Mouse (Mus musculus): ENCODE measurements at regions not wholly inside any gene's neighbourhood (a gene's known extent, or its start where the extent isn't known, plus 50 kb on each side); places are given as distances from the start of the nearest gene placed in this dataset.

- Histone ChIP-seq H3K4me2 (replicated peaks) (no peak overlapping the region), H3K27me3 (no peaks in the 10 kb centered on the region; the same call in 1 of the 2 replicates), H3K4me1 (0 out of 2 replicates have a peak, but pooled peaks cover 4% of the 10 kb centered on the region), H3K9ac (replicated peaks) (no peak overlapping the region), H3K27ac (replicated peaks) (no peak overlapping the region), H3K9me3 (no peaks in the 10 kb centered on the region), H3K36me3 (no peaks in the 10 kb centered on the region), H3K4me3 (no peak overlapping the region)
- no peak for ATAC-seq (ENCODE audit: low FRiP score, low read depth)
- WGBS, result 78% methylated on average over 5 of the region's 5 CpGs
Measured at GRCm38 (mm10) chr8:34596593-34596992, 485.1 kb upstream of the Gm10131 start.

- no peak for ATAC-seq (ENCODE audit: low FRiP score, low read depth)
- no peak overlapping the region for H3K4me2 ChIP-seq (replicated peaks)
- no peak overlapping the region for H3K9ac ChIP-seq (replicated peaks)
- no peak overlapping the region for H3K4me3 ChIP-seq
- H3K27me3 ChIP-seq, result no peaks in the 10 kb centered on the region
- H3K27ac ChIP-seq (replicated peaks), result no peak overlapping the region
- H3K4me1 ChIP-seq, result no peaks in the 10 kb centered on the region
- H3K9me3 ChIP-seq, result no peaks in the 10 kb centered on the region
- no peaks in the 10 kb centered on the region for H3K36me3 ChIP-seq
- 89% methylated on average over 8 of the region's 8 CpGs for WGBS
Measured at GRCm38 (mm10) chr8:34590976-34591749, 479.6 kb upstream of the Gm10131 start.

- no peak overlapping the region for H3K27ac ChIP-seq (replicated peaks)
- no peaks in the 10 kb centered on the region for H3K27me3 ChIP-seq
- H3K9me3 ChIP-seq, result no peaks in the 10 kb centered on the region
- H3K4me1 ChIP-seq, result peaks cover 5% of the 10 kb centered on the region; the same call in 1 of the 2 replicates
- ATAC-seq (ENCODE audit: low FRiP score, low read depth), result no peak
- no peaks in the 10 kb centered on the region for H3K36me3 ChIP-seq
- H3K4me2 ChIP-seq (replicated peaks), result no peak overlapping the region
- H3K9ac ChIP-seq (replicated peaks), result no peak overlapping the region
- no peak overlapping the region for H3K4me3 ChIP-seq
- WGBS, result 23% methylated on average over 4 of the region's 4 CpGs
Measured at GRCm38 (mm10) chr8:34578043-34578442, 466.5 kb upstream of the Gm10131 start.

- no peak for ATAC-seq (ENCODE audit: low FRiP score, low read depth)
Measured at GRCm38 (mm10) chr8:34574009-34574408, 462.5 kb upstream of the Gm10131 start.

GRCm38 (mm10) chr8:34573007-34573881 is 461.7 kb upstream of the Gm10131 start:
- ATAC-seq (ENCODE audit: low FRiP score, low read depth), result no peak
- Histone ChIP-seq H3K4me3 (no peak overlapping the region), H3K4me1 (peaks cover 5% of the 10 kb centered on the region; the same call in 1 of the 2 replicates)

More at GRCm38 (mm10) chr8:34574009-34574408, 462.5 kb upstream of the Gm10131 start:
- Histone ChIP-seq H3K4me2 (replicated peaks) (no peak overlapping the region), H3K27me3 (no peaks in the 10 kb centered on the region), H3K9me3 (no peaks in the 10 kb centered on the region), H3K4me1 (peaks cover 5% of the 10 kb centered on the region; the same call in 1 of the 2 replicates), H3K4me3 (no peak overlapping the region), H3K9ac (replicated peaks) (no peak overlapping the region), H3K36me3 (no peaks in the 10 kb centered on the region), H3K27ac (replicated peaks) (no peak overlapping the region)
- WGBS, result 77% methylated on average over 3 of the region's 3 CpGs

GRCm38 (mm10) chr8:34571736-34572135 is 460.2 kb upstream of the Gm10131 start:
- H3K4me3 ChIP-seq, result no peak overlapping the region
- H3K9ac ChIP-seq (replicated peaks), result no peak overlapping the region
- no peak for ATAC-seq (ENCODE audit: low FRiP score, low read depth)
- no peak overlapping the region for H3K27ac ChIP-seq (replicated peaks)
- no peak overlapping the region for H3K4me2 ChIP-seq (replicated peaks)
- no peaks in the 10 kb centered on the region for H3K36me3 ChIP-seq
- H3K27me3 ChIP-seq, result no peaks in the 10 kb centered on the region
- 0 out of 2 replicates have a peak, but pooled peaks cover 2% of the 10 kb centered on the region for H3K4me1 ChIP-seq
- WGBS, result 93% methylated on average over 1 of the region's 1 CpGs
- H3K9me3 ChIP-seq, result no peaks in the 10 kb centered on the region

More at GRCm38 (mm10) chr8:34573007-34573881, 461.7 kb upstream of the Gm10131 start:
- no peak overlapping the region for H3K4me2 ChIP-seq (replicated peaks)
- WGBS, result 78% methylated on average over 9 of the region's 9 CpGs
- H3K9me3 ChIP-seq, result no peaks in the 10 kb centered on the region
- H3K36me3 ChIP-seq, result no peaks in the 10 kb centered on the region
- H3K27ac ChIP-seq (replicated peaks), result no peak overlapping the region
- H3K27me3 ChIP-seq, result no peaks in the 10 kb centered on the region
- no peak overlapping the region for H3K9ac ChIP-seq (replicated peaks)

- WGBS, result 45% methylated on average over 8 of the region's 8 CpGs
- H3K27ac ChIP-seq (replicated peaks), result no peak overlapping the region
- H3K4me1 ChIP-seq, result no peaks in the 10 kb centered on the region; the same call in 1 of the 2 replicates
- no peaks in the 10 kb centered on the region for H3K9me3 ChIP-seq
- H3K36me3 ChIP-seq, result no peaks in the 10 kb centered on the region
- ATAC-seq (ENCODE audit: low FRiP score, low read depth), result no peak
- H3K27me3 ChIP-seq, result 0 out of 2 replicates have a peak, but pooled peaks cover 4% of the 10 kb centered on the region
- H3K4me3 ChIP-seq, result no peak overlapping the region
- no peak overlapping the region for H3K4me2 ChIP-seq (replicated peaks)
- H3K9ac ChIP-seq (replicated peaks), result no peak overlapping the region
Measured at GRCm38 (mm10) chr8:34562278-34562677, 450.7 kb upstream of the Gm10131 start.

GRCm38 (mm10) chr8:34549786-34550185 is 438.2 kb upstream of the Gm10131 start:
- Histone ChIP-seq H3K27me3 (no peaks in the 10 kb centered on the region), H3K27ac (replicated peaks) (no peak overlapping the region), H3K4me2 (replicated peaks) (no peak overlapping the region), H3K4me3 (no peak overlapping the region), H3K9ac (replicated peaks) (no peak overlapping the region), H3K4me1 (peaks cover 2% of the 10 kb centered on the region; the same call in 1 of the 2 replicates), H3K36me3 (no peaks in the 10 kb centered on the region), H3K9me3 (no peaks in the 10 kb centered on the region)
- WGBS, result 87% methylated on average over 5 of the region's 5 CpGs
- ATAC-seq (ENCODE audit: low FRiP score, low read depth), result no peak

GRCm38 (mm10) chr8:34546815-34547214 is 435.3 kb upstream of the Gm10131 start:
- Histone ChIP-seq H3K9me3 (no peaks in the 10 kb centered on the region), H3K36me3 (no peaks in the 10 kb centered on the region), H3K9ac (replicated peaks) (no peak overlapping the region), H3K4me2 (replicated peaks) (peak overlapping the region; percentile 28), H3K4me1 (peaks cover 2% of the 10 kb centered on the region; the same call in 1 of the 2 replicates), H3K4me3 (no peak overlapping the region), H3K27me3 (no peaks in the 10 kb centered on the region), H3K27ac (replicated peaks) (no peak overlapping the region)
- ATAC-seq (ENCODE audit: low FRiP score, low read depth), result no peak
- whole genome bisulfite sequencing, result 21% methylated on average over 11 of the region's 11 CpGs

- 60% methylated on average over 3 of the region's 3 CpGs for WGBS
- no peak overlapping the region for H3K4me2 ChIP-seq (replicated peaks)
- ATAC-seq (ENCODE audit: low FRiP score, low read depth), result no peak
Measured at GRCm38 (mm10) chr8:34542361-34543038, 431.0 kb upstream of the Gm10131 start.

GRCm38 (mm10) chr8:34539232-34539631 is 427.7 kb upstream of the Gm10131 start:
- no peaks in the 10 kb centered on the region for H3K36me3 ChIP-seq
- no peak overlapping the region for H3K4me2 ChIP-seq (replicated peaks)
- no peaks in the 10 kb centered on the region for H3K4me1 ChIP-seq
- H3K4me3 ChIP-seq, result no peak overlapping the region
- WGBS, result 81% methylated on average over 4 of the region's 4 CpGs
- ATAC-seq (ENCODE audit: low FRiP score, low read depth), result no peak
- H3K9me3 ChIP-seq, result no peaks in the 10 kb centered on the region
- no peak overlapping the region for H3K9ac ChIP-seq (replicated peaks)
- no peak overlapping the region for H3K27ac ChIP-seq (replicated peaks)
- H3K27me3 ChIP-seq, result no peaks in the 10 kb centered on the region

More at GRCm38 (mm10) chr8:34542361-34543038, 431.0 kb upstream of the Gm10131 start:
- no peak overlapping the region for H3K9ac ChIP-seq (replicated peaks)
- no peak overlapping the region for H3K4me3 ChIP-seq
- H3K27ac ChIP-seq (replicated peaks), result no peak overlapping the region
- no peaks in the 10 kb centered on the region for H3K36me3 ChIP-seq
- H3K4me1 ChIP-seq, result 0 out of 2 replicates have a peak, but pooled peaks cover 2% of the 10 kb centered on the region
- no peaks in the 10 kb centered on the region for H3K27me3 ChIP-seq
- no peaks in the 10 kb centered on the region for H3K9me3 ChIP-seq

All from midbrain, embryonic 12.5 days (tissue).